Mouse (Mus musculus) left cerebral cortex, adult 2 months (tissue): ENCODE measurements around the gene Ccl21b. TPM values are rescaled to one million over a fixed set of nuclear protein-coding genes. Genes with fewer than 3 reads are reported as not detected.
"Not testable (repeated sequence)": the region's sequence is repeated elsewhere in the genome, so short reads cannot be mapped to it uniquely, and the experiment has no call there.

Experiments
- DNase-seq, 2 experiments: peaks; one replicate each; pipeline ENCODE4 v3.0.0; 2021 to 2022; ENCODE audit warnings: low spot score in 2 of 2, mixed read lengths in 1 of 2; ENCODE audit errors: extremely low spot score in 1 of 2
- H3K27ac ChIP-seq: fragments of 200-600 bp; 2 replicates; pipeline ENCODE4 v1.8.1; 2022
- H3K4me3 ChIP-seq: fragments of 200-600 bp; 2 replicates; pipeline ENCODE4 v1.8.1; 2022
- intact Hi-C: fragments of 180-260 bp; cut with DNase I; formaldehyde crosslinking; loops from one replicate; pipeline ENCODE4 v1.15.1; 2025
- long read RNA-seq, 2 experiments: library from polyadenylated mRNA; stranded (forward); transcript quantifications; one replicate each; pipeline ENCODE4 v2.0.0; 2021; ENCODE audit warnings: borderline mapping rate in 2 of 2
- total RNA-seq, 2 experiments: library from RNA; stranded (reverse); gene quantifications; 2 replicates each; pipeline ENCODE4 v1.2.3; 2021

The Ccl21b gene
- total RNA-seq, result not detected
- long read RNA-seq, experiment 1, partial matches to known transcripts, result 0 of 23 reads
- long read RNA-seq, experiment 1, other reads (novel, unspliced or antisense), result 23 of 23 reads
- long read RNA-seq, experiment 2, partial matches to known transcripts, result 0 of 9 reads
- long read RNA-seq, experiment 2, other reads (novel, unspliced or antisense), result 9 of 9 reads

GRCm38 (mm10) chr4:42255467-42255866 is at the start of gene Ccl21b:
Ccl21b (plus strand) TSS chr4:42255767.
- H3K4me3 ChIP-seq, H3K27ac ChIP-seq, DNase-seq, intact Hi-C loops: not testable (repeated sequence)

GRCm38 (mm10) chr4:42240339-42240738 is 15.2 kb upstream of the Ccl21b start, which contains the start of gene Gm10600:
Gm10600 (plus strand) TSS chr4:42240639.
- intact Hi-C loops, result not testable (repeated sequence)

GRCm38 (mm10) chr4:42293967-42294366 is 38.4 kb downstream of the Ccl21b start, which contains the start of gene Gm21953:
Gm21953 (plus strand) TSS chr4:42294267.
- H3K4me3 ChIP-seq, H3K27ac ChIP-seq, DNase-seq, intact Hi-C loops: not testable (repeated sequence)

More at GRCm38 (mm10) chr4:42240339-42240738, 15.2 kb upstream of the Ccl21b start, which contains the start of gene Gm10600:
- H3K4me3 ChIP-seq, DNase-seq, H3K27ac ChIP-seq: not testable (repeated sequence)

Other genes with a start within 250 kb of the Ccl21b start
- 1 to 10 TPM; 7.9 to 8.9 TPM for gene Gm21093, start 221.0 kb upstream of the Ccl21b start, total RNA-seq
- not detected for gene Gm3893, start 164.6 kb upstream of the Ccl21b start, total RNA-seq
- gene Gm13304, start 140.9 kb upstream of the Ccl21b start, total RNA-seq, result 10 to 100 TPM; 29.7 to 32.6 TPM
- gene Gm13306, start 102.3 kb upstream of the Ccl21b start, total RNA-seq, result 10 to 100 TPM; 45.6 to 58.0 TPM
- under 1 TPM; 0.89 to 0.97 TPM for gene Gm13305, start 87.2 kb upstream of the Ccl21b start, total RNA-seq
- 10 to 100 TPM in 1 of 2 experiments, 1 to 10 TPM in 1; 9.7 to 10.8 TPM for gene Gm10600, start 15.1 kb upstream of the Ccl21b start, total RNA-seq
- gene Gm21953, start 38.5 kb downstream of the Ccl21b start, total RNA-seq, result not detected
- gene Fam205a3, start 62.6 kb downstream of the Ccl21b start, total RNA-seq, result 1 to 10 TPM in 1 of 2 experiments, not detected in 1; 2.4 TPM
- not detected for gene Gm21586, start 183.6 kb downstream of the Ccl21b start, total RNA-seq
- 1 to 10 TPM; 7.8 to 8.7 TPM for gene Gm2163, start 211.0 kb downstream of the Ccl21b start, total RNA-seq